Mouse (Mus musculus): ENCODE results near the gene Iapp. TPM values are rescaled to one million over a fixed set of nuclear protein-coding genes. Genes with fewer than 3 reads are reported as not detected.

Gene Iapp
- not detected in 2 replicates for polyA plus RNA-seq (2012; ENCODE audit: low replicate concordance)

DNA sequence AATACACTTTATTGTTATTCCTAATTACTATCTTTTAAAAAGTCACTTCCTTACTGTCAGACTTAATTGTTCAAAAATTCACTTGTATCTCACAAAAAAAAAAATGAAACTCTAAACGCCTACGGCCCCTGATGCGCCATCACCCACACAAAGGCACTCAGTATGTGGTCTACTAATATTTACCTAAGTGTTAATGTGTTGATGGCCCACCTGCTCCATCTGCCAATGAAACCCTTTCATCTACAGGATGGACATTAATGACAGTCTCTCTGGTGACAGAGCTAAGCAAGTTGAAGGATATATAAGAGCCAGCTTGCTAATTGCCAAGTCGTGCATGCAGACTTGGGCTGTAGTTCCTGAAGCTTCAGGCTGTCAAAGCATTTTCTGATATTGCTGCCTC lies at the start of gene Iapp:
TSS of gene Iapp (plus strand) at position 326 of the 400 bp plus-strand sequence.

DNA sequence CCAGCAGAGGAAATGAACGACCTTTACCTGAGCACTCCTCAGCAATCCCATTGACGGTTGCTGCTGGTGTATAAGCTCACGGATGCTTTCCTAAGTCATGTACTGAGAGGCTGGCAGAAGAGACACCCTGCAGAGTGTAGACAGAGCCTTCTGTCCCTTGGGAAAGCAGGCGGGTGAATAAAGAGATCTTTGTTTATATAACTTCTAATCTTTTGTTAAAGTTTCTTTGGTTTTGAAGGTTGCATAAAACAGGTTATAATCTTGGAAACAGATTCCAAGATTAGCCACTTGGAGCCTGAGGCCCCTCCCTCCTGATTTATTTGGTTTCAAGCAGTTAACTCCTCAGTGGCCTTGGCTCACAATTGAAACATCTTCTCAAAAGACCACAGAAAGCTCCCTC lies 24.7 kb downstream of the Iapp start, which contains the start of gene Slco1a5:
TSS of gene Slco1a5 (minus strand) at position 101 of the 400 bp plus-strand sequence.

DNA sequence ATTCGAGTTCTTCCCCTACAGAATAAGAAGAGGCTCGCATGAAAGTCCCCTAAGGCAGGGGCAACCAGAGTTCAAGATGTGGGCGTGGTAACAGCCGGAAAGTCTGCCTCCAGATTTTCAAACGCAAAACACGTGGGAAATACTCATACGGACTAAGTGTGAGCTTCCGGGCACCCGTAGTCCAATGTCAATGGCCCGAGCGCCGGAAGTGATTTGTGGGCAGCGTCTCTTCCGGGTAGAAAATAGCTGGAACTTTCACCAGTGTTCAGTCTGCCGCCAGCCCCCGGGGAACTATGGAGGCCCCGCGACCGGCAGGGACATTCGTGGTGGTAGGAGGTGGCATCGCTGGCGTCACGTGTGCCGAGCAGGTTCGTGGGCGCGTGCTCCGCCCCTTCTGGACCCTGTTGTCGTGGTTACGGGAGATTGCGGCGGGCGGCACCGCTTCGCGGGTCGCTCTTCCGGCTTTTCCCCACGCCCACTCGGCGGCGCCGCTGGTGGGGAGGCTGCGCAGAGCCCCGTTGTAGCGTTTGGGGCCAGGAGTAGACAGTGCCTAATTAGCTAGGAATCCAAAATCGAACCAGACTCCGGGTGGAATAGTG lies 47.3 kb downstream of the Iapp start, which contains the start of gene Pyroxd1:
TSS of gene Pyroxd1 (plus strand) at position 215 of the 599 bp plus-strand sequence.

Other genes starting within 250 kb of the Iapp start
- 0.54 TPM in 1 of 2 replicates, not detected in the other for gene Slco1a6, start 89.9 kb upstream of the Iapp start, polyA plus RNA-seq (2012; ENCODE audit: low replicate concordance)
- gene Slco1a5, start 24.6 kb downstream of the Iapp start, polyA plus RNA-seq (2012; ENCODE audit: low replicate concordance): not detected in 2 replicates
- gene Pyroxd1, start 47.2 kb downstream of the Iapp start, polyA plus RNA-seq (2012; ENCODE audit: low replicate concordance): 0.35 and 0.41 TPM in 2 replicates
- 2.1 and 3.7 TPM in 2 replicates for gene Recql, start 88.7 kb downstream of the Iapp start, polyA plus RNA-seq (2012; ENCODE audit: low replicate concordance)
- 19.9 and 59.1 TPM in 2 replicates for gene Golt1b, start 88.8 kb downstream of the Iapp start, polyA plus RNA-seq (2012; ENCODE audit: low replicate concordance)
- 0.35 and 0.46 TPM in 2 replicates for gene Spx, start 115.0 kb downstream of the Iapp start, polyA plus RNA-seq (2012; ENCODE audit: low replicate concordance)
- not detected in 2 replicates for gene Gys2, start 174.7 kb downstream of the Iapp start, polyA plus RNA-seq (2012; ENCODE audit: low replicate concordance)
- 0.27 TPM in 1 of 2 replicates, not detected in the other for gene Ldhb, start 209.5 kb downstream of the Iapp start, polyA plus RNA-seq (2012; ENCODE audit: low replicate concordance)

All from leukemia stem cell, adult 10-12 weeks (primary cell).